Mouse (Mus musculus): ENCODE measurements around the gene Cntfr.

GRCm38 (mm10) chr4:41676248-41677005 is 20.5 kb downstream of the Cntfr start:
- TF ChIP-seq GATA1 (IDR thresholded peaks at IDR 0.05; ENCODE audit: low read length) (no peak), TAL1 (IDR thresholded peaks at IDR 0.05; ENCODE audit: low read length) (no peak)
